Mouse (Mus musculus) lung, postnatal 14 days (tissue): ENCODE measurements at regions not wholly inside any gene's neighbourhood (a gene's known extent, or its start where the extent isn't known, plus 50 kb on each side); places are given as distances from the start of the nearest gene placed in this dataset.

Source experiments
- DNase-seq: peaks from one replicate; pipeline ENCODE4 v3.0.0; 2021

DNA sequence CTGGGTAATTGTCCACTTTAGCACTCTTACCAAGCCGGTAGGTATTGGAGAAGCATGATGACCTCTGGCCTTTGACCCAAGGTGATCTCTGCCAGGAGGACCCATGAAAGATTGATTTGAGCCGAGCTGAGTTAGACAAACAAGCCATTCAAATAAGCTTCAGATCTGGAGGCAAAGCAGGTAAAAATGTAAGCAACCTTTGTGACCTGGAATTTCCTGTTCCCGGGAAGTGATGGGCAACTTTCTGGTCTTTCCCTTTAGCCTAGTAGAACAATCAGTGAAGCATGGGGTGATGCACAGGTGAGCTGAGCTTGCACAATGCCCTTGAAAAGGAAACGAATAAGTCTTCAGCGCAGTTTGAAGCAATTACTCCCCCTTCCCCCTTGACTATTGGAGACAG lies 127.0 kb downstream of the Mycn start:
- no peak for DNase-seq

DNA sequence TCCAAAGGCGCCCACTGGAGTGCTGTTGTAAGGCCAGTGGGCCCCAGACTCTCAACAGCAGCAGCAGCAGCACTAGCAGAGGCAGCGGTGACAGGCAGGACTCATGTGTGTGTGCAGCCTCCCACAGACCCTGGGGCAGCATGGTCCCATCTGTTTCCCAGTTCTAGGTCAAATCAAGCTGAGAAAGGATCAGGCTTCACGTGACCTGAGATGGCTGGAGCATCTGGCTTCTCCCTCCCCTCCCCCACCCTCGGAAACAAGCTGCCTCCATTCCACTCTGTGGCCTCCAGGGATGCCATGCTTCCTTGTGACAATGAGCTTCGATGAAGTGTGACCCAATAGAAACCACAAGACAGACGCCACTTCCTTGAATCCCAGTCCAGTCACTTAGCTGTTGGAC lies 128.8 kb downstream of the Mycn start:
- DNase-seq, result no peak

DNA sequence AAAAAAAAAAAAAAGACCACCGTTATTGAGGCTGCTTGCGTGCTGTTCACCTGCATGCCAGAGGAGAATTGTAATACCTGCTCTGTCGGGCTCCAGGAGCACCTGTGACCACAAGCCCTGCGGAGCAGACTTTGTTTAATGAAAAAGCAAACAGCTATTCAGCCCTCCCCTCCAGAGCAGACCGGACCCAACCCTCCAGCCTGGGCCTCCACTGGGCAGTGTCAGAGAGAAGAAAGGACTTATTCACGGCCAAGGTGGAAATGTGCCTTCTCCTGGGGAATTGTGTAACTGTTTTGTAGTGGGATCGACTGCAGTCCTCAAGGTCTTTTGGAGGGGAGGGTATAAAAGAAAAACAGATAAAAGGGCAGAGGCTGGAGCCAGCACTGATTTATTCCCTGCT lies 130.8 kb downstream of the Mycn start:
- DNase-seq, result peak; percentile 29

DNA sequence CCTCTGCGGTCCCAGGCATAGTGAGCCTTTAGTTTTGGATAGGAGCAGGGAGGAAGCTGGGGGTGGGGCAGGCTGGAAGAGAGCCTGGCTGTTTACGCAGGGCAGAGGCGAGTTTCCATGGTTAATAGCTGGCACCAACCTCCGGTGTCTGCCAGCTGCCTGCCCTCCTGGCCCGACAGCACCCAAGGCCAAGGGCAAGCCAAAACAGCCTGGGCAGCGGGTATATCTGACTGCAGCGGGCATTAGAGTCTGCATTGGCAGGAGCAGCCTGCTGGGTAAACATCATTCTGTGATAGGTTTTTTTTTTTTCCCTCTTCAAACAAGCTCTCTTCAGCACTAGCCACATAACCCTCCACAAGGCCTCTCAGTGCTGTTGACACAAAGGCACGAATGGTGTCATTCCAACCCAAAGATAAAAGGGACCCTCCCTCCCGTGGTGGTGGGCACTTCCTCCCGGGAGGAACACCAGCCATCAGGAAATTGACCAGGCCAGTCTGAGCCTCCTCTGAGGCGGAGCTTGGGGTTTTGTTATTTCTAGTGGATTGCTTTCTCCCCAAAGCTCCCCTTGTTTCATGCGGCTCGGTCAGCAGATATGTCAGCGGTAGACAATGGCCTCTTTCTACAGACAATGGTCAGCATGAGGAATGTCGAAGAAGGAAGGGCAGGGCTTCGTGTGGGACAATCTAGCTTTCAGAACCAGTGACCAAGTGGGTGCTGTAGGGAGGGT lies 131.4 kb downstream of the Mycn start:
- peak; percentile 73 for DNase-seq

DNA sequence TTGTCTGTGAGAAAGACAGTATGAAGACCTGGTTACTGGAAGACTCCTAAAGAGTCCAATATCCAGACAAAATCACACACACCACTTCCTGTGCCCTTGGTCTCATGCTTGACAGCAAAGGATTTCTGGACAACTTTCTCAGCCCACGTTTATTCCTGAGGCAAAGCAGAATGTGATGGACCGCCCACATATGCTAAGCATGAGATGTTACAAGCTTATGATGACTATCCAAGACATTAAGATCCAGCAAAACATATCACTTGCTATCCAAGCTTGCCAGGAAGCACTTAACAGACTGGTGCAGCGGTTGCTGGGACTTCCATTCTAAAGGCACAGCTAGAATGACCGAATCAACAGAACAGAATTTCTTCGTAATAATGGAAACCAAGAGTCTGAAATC lies 133.6 kb downstream of the Mycn start:
- DNase-seq, result no peak

DNA sequence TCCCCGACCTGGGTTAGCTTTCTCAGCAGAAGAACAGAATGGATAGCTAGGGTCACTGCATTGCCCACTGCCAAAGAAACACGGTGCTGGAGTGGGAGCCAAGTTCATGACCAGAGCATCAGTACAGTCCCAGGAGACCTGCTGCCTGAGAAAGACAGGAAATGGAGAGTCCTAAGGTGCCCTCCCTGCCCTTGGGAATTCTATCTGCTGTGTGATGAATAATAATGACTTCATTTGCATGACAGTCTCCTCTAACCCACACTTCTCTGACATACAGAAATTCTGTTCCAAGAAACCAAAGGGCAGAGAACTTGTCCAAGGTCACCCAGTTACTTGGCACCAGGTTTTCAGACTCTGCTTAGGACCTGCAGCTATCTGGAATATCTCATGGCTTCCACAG lies 138.1 kb downstream of the Mycn start:
- DNase-seq, result no peak

DNA sequence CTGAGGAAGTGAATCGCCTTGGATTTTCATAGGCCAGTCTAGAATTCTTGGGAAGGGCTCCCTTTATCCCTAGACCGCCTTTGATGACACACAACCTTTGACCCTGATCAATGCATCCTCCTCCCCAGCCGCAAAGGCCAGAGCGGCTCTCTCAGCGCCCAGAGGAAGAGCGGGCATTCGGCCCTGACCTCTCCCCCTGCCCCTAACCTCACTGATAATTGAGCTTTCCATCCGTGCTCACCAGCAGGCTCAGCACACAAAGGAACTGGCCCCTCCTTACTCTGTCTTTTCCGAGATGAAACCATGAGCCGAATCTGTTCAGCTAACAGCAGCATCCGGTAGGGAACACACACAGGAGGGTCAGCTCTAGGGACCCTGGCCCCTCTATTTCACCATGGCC lies 139.3 kb downstream of the Mycn start:
- no peak for DNase-seq

DNA sequence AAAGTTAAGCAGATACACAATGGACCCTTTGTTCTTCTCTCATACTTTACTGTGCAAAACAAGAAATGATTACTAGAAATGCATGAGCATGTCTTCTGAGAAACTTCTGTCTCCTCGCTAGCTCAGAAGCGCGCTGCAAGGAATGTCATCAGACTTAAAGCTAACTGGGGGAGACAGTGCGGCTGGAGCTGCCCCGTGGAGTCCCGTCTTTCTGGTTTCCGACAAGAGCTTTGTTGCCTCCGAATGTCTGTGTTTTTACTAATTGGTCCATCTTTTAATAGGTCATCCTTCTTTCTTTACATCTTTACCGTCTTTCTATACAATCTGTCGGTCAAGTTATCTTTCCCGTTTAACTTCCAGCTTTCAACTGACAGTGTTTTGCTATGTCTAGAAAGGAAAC lies 140.0 kb downstream of the Mycn start:
- no peak for DNase-seq

DNA sequence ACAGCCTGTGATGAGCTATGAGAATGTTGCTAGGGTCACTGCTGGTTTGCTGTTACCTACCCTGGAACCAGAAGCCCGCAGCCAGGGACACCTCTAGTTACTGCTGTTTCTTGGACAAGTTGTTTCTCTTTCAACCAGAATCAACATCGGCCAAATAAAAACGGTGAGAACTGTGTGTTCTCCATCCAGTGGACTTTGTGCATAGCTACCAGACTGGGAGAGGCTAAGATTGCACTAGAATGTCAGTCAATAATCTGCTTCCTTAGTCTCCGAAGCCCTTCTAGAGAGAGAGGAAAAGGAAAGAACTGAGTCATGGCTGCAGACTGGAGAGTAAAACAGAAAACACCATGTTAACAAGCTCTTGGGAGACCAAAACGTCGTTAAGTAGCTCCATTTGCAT lies 141.6 kb downstream of the Mycn start:
- no peak for DNase-seq

DNA sequence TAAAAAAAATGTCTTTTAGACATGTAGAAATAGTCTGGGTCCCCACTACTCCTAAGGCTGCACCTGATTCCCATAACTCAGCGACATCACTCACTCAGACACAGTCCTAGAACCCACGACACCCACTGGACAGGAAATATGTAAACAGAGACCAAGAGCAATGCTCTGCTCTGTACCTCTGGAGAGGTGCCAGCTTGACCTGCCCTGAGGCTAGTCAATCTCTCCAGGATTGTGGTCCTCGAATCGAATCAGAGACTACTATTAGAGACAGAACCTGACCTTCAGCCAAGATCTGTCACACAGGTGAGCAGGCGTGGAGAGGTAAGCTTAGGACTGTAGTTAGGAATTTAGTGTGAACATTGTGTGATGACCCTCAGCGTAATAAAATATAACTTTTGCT lies 152.7 kb downstream of the Mycn start:
- no peak for DNase-seq

DNA sequence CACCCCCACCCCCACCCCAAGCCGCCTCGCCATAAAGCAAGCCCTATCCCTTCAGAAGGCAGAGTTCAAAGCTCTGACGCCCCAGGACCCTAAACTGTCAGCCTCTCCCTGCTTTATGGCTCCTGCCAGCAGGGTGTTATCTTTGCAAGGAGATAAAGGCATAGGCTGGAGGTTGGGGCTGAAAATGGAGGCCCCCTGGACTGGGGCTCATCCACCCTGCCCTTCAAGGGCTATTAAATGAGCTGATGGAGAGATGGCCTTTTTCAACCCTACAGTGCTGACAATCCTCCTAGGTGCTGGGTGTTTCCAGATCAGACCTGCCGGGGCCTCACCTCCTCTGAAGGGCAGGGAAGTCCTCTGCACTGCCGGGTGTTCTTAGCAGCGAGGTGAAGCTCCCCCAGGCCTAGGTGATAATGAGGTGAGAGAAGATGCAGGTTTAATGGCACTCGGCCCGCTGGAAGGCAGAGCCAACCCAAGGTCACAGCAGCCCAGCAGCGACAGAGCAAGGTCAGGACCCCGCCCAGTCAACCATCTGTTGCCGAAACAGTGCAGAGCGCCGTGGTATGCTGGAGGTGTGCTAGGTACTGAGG lies 153.4 kb downstream of the Mycn start:
- DNase-seq, result no peak

DNA sequence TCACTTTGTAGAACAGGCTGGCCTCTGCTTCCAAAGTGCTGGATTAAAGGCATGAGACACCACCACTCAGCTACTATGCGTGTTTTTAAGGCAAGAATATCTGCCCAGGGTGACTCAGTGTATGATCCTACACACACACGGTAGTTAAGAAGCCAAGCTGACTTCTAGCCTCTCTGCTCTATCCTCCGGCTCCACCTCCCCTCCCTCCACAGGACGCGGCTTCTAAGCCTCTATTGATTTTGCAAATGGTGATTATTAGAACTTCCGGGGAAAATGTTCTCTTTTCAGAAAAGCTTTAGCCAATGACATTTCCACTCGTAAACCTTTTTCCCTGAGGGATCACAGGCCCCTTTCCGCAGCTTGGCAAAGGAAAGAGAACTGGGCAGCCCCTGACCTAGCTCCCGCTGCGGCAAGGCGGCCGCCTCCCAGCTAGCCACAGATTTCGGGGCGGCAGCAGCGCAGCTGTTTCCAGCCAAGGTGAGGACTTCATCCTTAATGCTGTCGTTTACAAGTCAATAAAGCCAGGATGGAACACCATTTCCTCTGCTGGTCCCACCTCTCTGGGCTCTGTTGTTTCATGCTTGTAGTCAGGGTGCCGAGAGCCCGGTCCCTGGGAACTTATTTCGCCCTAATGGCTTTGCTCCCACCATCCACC lies 154.0 kb downstream of the Mycn start:
- DNase-seq, result no peak

DNA sequence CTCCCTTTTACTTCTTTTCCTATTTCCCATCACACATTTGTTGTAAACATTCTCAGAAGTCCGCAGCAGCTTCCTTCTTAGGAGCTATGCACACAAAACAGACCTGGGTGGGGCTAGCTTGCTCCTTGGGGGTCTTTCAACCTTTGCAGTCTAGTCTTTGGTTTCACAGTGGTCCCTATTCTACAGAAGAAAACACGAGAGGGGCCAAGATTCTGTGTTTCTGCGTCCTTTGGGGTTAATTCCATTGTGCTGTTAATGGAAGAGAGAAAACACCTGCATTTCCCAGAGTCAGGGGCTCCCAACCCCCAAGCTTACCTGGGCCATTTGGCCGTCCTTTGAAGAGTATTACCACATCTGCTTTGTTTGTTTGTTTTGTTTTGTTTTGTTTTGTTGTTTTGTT lies 154.6 kb downstream of the Mycn start:
- no peak for DNase-seq

DNA sequence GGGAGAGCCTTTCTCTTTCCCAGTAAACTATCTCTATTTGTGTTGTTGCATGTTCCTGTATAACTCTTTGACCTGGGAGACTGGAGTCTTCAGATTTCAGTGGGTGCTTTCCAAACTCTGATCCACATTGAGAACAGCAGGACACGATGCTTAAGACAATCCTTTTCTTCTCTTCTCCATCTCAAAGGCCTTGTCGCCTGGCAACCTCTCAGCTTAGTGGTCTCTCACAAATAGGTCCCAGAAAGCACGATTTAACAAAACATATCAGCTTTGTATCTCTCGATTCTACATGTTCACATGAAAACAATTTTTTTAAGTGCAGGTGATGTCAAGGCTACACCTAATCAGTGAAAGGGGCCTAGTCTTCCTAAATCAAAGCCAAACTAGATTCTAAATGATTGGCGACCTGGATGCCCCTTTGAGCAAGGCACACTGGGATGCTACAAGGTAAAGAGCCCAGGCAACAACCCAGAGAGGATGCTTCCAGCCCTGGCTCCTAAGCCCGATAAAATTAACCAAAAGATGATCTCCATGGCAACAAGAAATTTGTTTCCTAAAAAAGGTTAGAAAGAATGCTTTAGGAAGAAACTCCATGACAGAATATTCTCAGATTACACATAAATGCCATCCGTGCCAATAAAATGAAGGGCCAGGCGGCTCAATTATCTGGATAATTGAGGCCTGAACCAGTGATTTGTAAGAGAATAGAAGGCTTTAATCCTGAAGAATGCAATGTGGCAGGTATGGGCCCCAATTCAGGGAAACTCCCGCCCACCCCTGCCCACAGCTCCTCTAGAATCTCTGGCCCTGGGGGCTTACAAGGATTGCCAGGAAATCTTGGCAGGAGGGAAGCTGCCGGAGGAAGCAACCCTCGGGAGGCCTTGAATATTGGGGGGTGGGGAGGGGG lies 157.8 kb downstream of the Mycn start:
- DNase-seq, result no peak

DNA sequence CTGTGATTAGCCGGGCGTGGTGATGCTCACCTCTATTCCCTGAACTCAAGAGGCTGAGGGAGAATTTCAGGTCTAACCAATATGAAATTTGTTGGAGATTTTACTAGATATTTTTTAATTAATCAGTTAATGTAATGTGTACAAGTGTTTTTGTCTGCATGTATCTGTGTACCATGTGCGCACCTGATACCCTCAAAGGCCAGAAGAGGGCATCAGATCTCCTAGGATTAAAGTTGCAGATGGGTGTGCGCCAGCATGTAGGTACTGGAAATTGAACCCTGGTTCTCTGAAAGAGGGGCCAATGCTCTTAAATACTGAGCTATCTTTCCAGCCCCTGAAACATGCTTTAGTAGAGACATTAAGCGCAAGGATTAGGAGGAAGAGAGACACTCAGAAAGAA lies 160.2 kb downstream of the Mycn start:
- no peak for DNase-seq

DNA sequence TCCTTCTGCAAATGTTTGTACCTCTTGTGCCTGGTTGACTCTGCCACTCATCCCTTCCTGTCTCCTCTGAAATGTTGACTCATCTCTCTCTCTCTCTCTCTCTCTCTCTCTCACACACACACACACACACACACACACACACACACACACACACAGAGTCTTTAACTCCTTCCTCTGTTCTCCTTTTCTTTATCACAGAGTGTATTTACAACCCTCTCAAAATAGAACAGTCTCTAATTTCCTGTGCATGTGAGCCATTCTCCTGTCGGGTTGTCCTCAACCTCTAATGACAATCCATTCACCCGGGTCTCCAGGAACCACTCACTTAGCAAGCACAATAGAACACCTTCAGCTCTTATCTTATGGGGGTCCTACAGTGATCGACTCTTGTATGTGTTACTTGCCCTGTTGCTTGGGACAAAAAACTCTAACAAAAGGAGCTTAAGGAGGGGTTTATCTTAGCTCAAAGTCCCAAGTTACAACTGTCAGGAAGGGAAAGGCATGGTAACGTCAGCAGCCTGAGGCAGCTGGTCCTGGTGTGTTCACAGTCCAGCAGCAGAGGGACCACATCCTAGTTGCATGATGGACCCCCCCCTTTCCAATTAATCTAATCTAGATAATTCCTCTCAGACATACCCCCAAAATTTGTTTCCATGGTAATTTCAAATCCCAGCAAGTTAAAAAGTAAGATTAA lies 163.0 kb downstream of the Mycn start:
- DNase-seq, result no peak

DNA sequence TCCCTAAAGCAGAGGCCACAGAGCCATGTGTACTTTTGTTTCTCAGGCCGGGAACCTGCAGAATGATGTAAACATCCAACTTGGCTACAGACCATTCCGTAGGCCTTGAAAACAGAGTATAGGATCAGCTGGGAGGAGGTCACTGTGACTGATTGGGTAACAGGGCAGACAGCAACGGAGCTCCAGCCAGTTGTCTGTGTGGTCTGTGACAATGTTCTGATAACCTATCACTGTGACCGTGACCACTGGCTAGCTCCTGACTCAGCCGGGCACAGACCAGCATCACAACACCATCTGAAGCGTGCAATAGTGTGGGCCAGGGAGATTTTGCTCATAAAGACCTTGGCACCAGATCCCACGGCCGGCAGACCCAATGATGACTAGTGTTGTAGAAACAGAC lies 164.3 kb downstream of the Mycn start:
- no peak for DNase-seq

DNA sequence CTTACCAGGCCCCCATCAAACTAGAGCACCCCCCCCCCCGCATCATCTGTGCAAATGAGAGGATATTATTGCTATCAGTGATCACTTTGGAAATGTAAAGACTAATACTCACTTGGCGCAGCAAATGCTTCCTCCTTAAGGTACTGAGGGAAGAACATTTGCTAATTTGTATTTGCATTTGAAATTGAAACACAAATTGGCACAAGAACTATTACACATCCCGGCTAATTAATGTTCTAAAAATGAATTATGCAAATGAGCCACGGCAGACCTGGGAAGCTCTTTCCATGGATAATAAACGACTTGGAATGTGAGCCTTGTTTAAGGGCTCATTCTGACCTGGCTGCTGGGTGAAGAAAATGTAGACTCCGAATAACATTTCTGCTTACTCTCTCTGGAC lies 164.9 kb downstream of the Mycn start:
- DNase-seq, result no peak

DNA sequence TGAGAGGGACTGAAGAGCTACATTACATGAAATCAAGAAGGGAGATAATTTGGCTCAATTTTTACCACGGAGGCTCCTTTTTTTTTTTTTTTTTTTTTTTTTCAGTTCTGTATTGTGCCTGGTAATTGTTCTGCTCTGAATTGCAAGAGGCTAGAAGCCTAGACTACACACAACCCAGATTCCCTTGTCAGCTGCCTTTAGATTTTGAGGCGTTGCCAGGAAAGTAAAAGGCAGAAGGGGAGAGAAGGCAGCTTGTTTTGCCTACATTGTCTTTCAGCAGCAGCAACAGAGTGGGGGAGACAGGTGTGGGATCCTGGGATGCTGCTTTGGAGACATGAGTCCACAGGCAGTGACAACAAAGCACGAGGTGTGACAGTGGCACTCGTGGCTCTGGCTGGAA lies 170.7 kb downstream of the Mycn start:
- DNase-seq, result no peak

DNA sequence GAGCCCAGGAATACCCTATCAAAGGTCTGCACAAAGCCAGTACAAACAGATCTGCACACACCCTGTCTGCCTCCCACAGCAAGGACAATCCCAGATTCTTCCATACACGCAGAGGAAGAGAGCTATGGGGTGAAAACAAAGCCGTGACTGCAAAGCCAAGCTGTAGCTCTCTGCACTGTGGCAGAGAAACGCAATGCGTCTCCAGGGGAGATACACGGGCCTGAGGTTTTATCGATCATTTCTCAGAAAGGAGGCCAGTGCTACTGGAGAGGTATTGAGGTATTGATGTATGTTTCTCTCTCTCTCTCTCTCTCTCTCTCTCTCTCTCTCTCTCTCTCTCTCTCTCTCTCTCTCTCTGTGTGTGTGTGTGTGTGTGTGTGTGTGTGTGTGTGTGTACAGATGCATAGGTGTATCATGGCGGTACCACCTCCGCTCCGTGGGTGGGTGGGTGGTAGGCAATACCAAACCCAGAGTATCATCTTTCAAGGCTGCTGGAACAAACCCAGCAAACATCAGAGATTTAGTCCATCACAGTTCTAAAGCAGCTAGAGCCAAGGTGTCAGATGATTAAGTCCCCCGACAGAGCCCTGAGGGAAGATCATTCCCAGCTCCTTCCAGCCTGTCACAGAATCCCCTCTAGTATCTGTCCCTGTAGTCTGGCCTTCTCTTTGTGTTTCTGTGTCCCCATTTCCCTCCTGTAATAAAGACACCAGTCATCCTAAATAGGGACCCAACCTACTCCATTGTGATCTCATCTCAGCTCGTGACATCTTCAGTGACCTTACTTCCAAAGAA lies 175.0 kb downstream of the Mycn start:
- no peak for DNase-seq

DNA sequence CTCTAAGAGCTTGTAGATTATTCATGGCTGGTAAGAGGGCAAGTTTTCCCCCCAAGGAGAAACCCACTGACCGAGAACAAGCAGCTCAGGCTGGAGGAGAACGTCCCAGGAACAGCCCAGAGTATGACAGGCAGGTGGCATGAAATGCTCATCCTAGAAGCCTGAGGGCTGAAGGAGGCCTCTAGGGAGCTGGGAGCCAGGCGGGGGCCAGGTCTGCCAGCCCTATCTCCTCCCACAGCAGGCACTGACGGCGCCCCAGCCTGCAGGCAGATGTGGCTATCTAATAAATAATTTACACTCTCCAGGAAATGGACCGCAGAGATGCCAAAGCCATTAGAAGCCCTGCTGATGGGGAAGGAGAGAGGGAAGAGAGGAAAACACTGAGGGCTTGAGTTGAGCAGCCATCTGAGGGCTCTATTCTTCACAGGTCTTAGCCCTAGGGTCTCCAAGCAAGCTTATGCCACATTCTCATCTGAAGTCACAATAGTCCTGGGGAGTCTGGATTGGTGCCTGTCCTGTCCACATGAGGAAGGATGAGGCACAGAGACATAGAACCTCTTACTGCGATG lies 176.1 kb downstream of the Mycn start:
- DNase-seq, result no peak

DNA sequence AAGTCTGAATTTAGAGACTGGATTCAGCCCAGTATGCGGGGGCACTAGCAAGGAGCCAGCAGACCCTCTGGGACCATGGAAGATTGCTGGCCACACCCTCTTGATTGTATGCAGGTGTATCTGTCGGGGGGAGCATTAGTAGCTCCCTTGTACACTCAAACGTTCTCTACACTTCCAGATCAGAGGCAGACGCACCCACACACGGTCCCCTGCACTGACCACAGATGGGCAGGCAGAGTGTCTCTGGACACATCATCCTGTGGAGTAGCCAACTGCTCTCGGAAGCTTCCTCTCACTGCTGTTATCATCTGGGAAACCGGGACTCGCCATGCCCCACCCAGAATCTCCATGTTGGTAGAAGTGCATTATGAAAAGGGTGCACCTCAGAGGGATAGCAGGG lies 176.7 kb downstream of the Mycn start:
- DNase-seq, result no peak
